ENCODE assay signal across 12 mouse cellular contexts in the genomic region with DNA sequence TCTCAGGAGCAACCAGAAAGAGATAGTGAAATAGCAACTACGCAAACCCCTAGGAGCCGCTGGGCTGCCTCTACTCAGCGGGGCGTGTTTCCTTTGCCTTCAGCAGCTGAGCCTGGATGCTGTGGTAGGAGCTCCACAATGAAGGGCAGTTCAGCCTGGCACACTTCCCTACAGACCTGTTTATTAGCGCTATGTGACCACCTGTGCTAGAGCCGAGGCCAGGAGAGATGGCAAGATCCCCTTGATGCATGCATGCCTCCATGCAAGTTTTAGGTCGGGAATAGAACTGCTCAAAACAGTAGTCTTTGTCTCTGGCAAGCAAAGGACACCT.
A peak's percentile ranks its signal among the peaks of the same experiment; 100 is the strongest.
DNase-seq lines count a peak whose midpoint lies in the region; ATAC-seq lines count a peak whose summit lies in the region.
"Had no signal": no experiment of that assay in that cellular context is flagged by ENCODE, and none has a peak within 500 bp of the region (broad histone marks: within the 10 kb centered on the region; RNA-seq: fewer than 3 reads in every experiment).

No protein-coding gene starts in this region.

- peak overlapping the region; percentile 21; the same call in 1 of the 2 replicates for H3K27ac ChIP-seq in midbrain, embryonic 13.5 days
- no peak overlapping the region for H3K27ac ChIP-seq in midbrain, embryonic 11.5 days (ENCODE audit: low read depth, low read length)
- no peak overlapping the region for H3K27ac ChIP-seq in midbrain, embryonic 15.5 days
- H3K27ac ChIP-seq: lung, embryonic 15.5 days had no signal

- no peak overlapping the region for H3K9ac ChIP-seq in midbrain, embryonic 13.5 days (replicated peaks)
- no peak overlapping the region for H3K9ac ChIP-seq in midbrain, embryonic 11.5 days (ENCODE audit: low read length)
- H3K9ac ChIP-seq in midbrain, embryonic 15.5 days, result no peak overlapping the region
- H3K9ac ChIP-seq: lung, embryonic 15.5 days had no signal

- DNase-seq in heart, adult 11 months, result peak; percentile 92
- DNase-seq in heart, postnatal 36 days, result no peak
- DNase-seq in midbrain, embryonic 11.5 days (ENCODE audit: low spot score, missing footprints), result no peak
- DNase-seq in cerebellum, postnatal 14 days, result peak; percentile 78 to 81
- no peak for DNase-seq in spleen, postnatal 10 days (ENCODE audit: low spot score in 2 of 2)
- no peak for DNase-seq in kidney, adult 9 months
- DNase-seq: adrenal gland, postnatal 10 days; kidney, adult 18-20 months; spleen, adult 18-20 months had no signal

- no peaks in the 10 kb centered on the region for H3K27me3 ChIP-seq in midbrain, embryonic 13.5 days
- no peaks in the 10 kb centered on the region for H3K27me3 ChIP-seq in midbrain, embryonic 11.5 days (ENCODE audit: control insufficient read depth, insufficient read depth, low read length)
- H3K27me3 ChIP-seq in midbrain, embryonic 15.5 days (replicated peaks), result no peaks in the 10 kb centered on the region
- H3K27me3 ChIP-seq: lung, embryonic 15.5 days had no signal

- H3K4me3 ChIP-seq in midbrain, embryonic 13.5 days (replicated peaks), result no peak overlapping the region
- H3K4me3 ChIP-seq in midbrain, embryonic 11.5 days (ENCODE audit: low read depth, low read length), result no peak overlapping the region
- no peak overlapping the region for H3K4me3 ChIP-seq in midbrain, embryonic 15.5 days
- H3K4me3 ChIP-seq: lung, embryonic 15.5 days had no signal

- H3K4me1 ChIP-seq in midbrain, embryonic 13.5 days (replicated peaks), result peaks cover 26% of the 10 kb centered on the region
- H3K4me1 ChIP-seq in midbrain, embryonic 11.5 days (ENCODE audit: control insufficient read depth, insufficient read depth, low read length), result no peaks in the 10 kb centered on the region
- peaks cover 19% of the 10 kb centered on the region; the same call in 1 of the 2 replicates for H3K4me1 ChIP-seq in midbrain, embryonic 15.5 days

- 66% methylated on average over 7 of the region's 7 CpGs for WGBS in midbrain, embryonic 13.5 days
- 74% methylated on average over 7 of the region's 7 CpGs for whole genome bisulfite sequencing in midbrain, embryonic 11.5 days
- 68% methylated on average over 7 of the region's 7 CpGs for WGBS in midbrain, embryonic 15.5 days

- intact Hi-C loops in heart, postnatal 36 days (cut with DNase I), result no loop called here

- H3K36me3 ChIP-seq in midbrain, embryonic 13.5 days, result no peaks in the 10 kb centered on the region
- no peaks in the 10 kb centered on the region for H3K36me3 ChIP-seq in midbrain, embryonic 11.5 days (ENCODE audit: control insufficient read depth, insufficient read depth, low read length)
- H3K36me3 ChIP-seq in midbrain, embryonic 15.5 days (replicated peaks), result no peaks in the 10 kb centered on the region
- H3K36me3 ChIP-seq: lung, embryonic 15.5 days had no signal

- no peak for ATAC-seq in midbrain, embryonic 13.5 days
- ATAC-seq in midbrain, embryonic 11.5 days (ENCODE audit: low FRiP score), result no peak
- ATAC-seq in midbrain, embryonic 15.5 days (replicated peaks), result peak; percentile 46; the same call in 1 of the 2 replicates

- H3K4me2 ChIP-seq in midbrain, embryonic 13.5 days (replicated peaks), result no peak overlapping the region
- H3K4me2 ChIP-seq in midbrain, embryonic 11.5 days, result no peak overlapping the region
- no peak overlapping the region for H3K4me2 ChIP-seq in midbrain, embryonic 15.5 days
- H3K4me2 ChIP-seq: lung, embryonic 15.5 days had no signal

- no peaks in the 10 kb centered on the region for H3K9me3 ChIP-seq in midbrain, embryonic 13.5 days
- no peaks in the 10 kb centered on the region for H3K9me3 ChIP-seq in midbrain, embryonic 11.5 days (ENCODE audit: control insufficient read depth, low read length)
- H3K9me3 ChIP-seq in midbrain, embryonic 15.5 days, result no peaks in the 10 kb centered on the region
- H3K9me3 ChIP-seq: lung, embryonic 15.5 days had no signal

Comparison
In these comparisons a context has a peak if more than half of its experiments do, and no peak if none do; other contexts are left out.
1. DNase-seq: peak in heart, adult 11 months (single experiment) and cerebellum, postnatal 14 days (2 of 2); none in heart, postnatal 36 days (0 of 2), midbrain, embryonic 11.5 days (single experiment), spleen, postnatal 10 days (0 of 2) and kidney, adult 9 months (single experiment).